Mouse (Mus musculus): ENCODE data around the gene Hbb-bs.
"Not testable (repeated sequence)": the region's sequence is repeated elsewhere in the genome, so short reads cannot be mapped to it uniquely, and the experiment has no call there.

Gene Hbb-bs

GRCm38 (mm10) chr7:103810746-103811145 is 17.1 kb downstream of the Hbb-bs start:
- DNase-seq = no peak

- DNase-seq = no peak
Observed at GRCm38 (mm10) chr7:103810296-103810695, 17.6 kb downstream of the Hbb-bs start.

GRCm38 (mm10) chr7:103809801-103810155 is 18.1 kb downstream of the Hbb-bs start:
- no peak for DNase-seq

- no peak for DNase-seq
Observed at GRCm38 (mm10) chr7:103808971-103809800, 18.7 kb downstream of the Hbb-bs start.

- not testable (repeated sequence) for DNase-seq
Observed at GRCm38 (mm10) chr7:103808120-103808519, 19.8 kb downstream of the Hbb-bs start.

- DNase-seq = no peak
Observed at GRCm38 (mm10) chr7:103806856-103807255, 21.0 kb downstream of the Hbb-bs start.

- no peak for DNase-seq
Observed at GRCm38 (mm10) chr7:103792669-103793388, 35.1 kb downstream of the Hbb-bs start.

GRCm38 (mm10) chr7:103791721-103792120 is 36.2 kb downstream of the Hbb-bs start, which contains the start of gene Olfr67:
TSS of gene Olfr67 (minus strand) at chr7:103791821.
- DNase-seq = no peak

GRCm38 (mm10) chr7:103779598-103779997 is 48.3 kb downstream of the Hbb-bs start, which contains the start of gene Olfr68:
TSS of gene Olfr68 (minus strand) at chr7:103779698.
- no peak for DNase-seq

- not testable (repeated sequence) for DNase-seq
Observed at GRCm38 (mm10) chr7:103777652-103778051, 50.2 kb downstream of the Hbb-bs start.
